Mouse (Mus musculus) midbrain, embryonic 12.5 days (tissue): ENCODE results near the gene Hoxa10. TPM values are rescaled to one million over a fixed set of nuclear protein-coding genes. Genes with fewer than 3 reads are reported as not detected.
A peak's percentile ranks its signal among the peaks of the same experiment; 100 is the strongest.

Source experiments
- ATAC-seq: fragments of 200-750 bp; cut with Nextera tagmentation; 2 replicates; pipeline ENCODE4 v1.8.0; 2017; ENCODE audit warnings: low read depth, moderate TSS enrichment, moderate library complexity; ENCODE audit not compliant: low FRiP score
- H3K27ac ChIP-seq: fragments of 300-500 bp; sonication (generic); replicated peaks from 2 replicates; pipeline ENCODE4 v1.5.1; 2016; ENCODE audit warnings: mild to moderate bottlenecking
- H3K27me3 ChIP-seq: fragments of 300-500 bp; sonication (generic); 2 replicates; pipeline ENCODE4 v1.6.1; 2016; ENCODE audit warnings: mild to moderate bottlenecking
- H3K36me3 ChIP-seq: fragments of 300-500 bp; sonication (generic); 2 replicates; pipeline ENCODE4 v1.6.1; 2016
- H3K4me1 ChIP-seq: fragments of 300-500 bp; sonication (generic); 2 replicates; pipeline ENCODE4 v1.6.1; 2016
- H3K4me2 ChIP-seq: fragments of 300-500 bp; sonication (generic); replicated peaks from 2 replicates; pipeline ENCODE4 v1.6.1; 2016; ENCODE audit warnings: mild to moderate bottlenecking, moderate library complexity
- H3K4me3 ChIP-seq: fragments of 300-500 bp; sonication (generic); 2 replicates; pipeline ENCODE4 v1.5.1; 2016; ENCODE audit warnings: mild to moderate bottlenecking
- H3K9ac ChIP-seq: fragments of 300-500 bp; sonication (generic); replicated peaks from 2 replicates; pipeline ENCODE4 v1.6.1; 2016; ENCODE audit warnings: mild to moderate bottlenecking, moderate library complexity
- H3K9me3 ChIP-seq: fragments of 300-500 bp; sonication (generic); 2 replicates; pipeline ENCODE4 v1.6.1; 2016; ENCODE audit warnings: mild to moderate bottlenecking
- WGBS: fragments of 180-500 bp; shearing (Covaris S2); methylation state at CpG from one replicate; pipeline ENCODE4 v1.1.7; 2016; 5-methylcytosine and 5-hydroxymethylcytosine counted together
- polyA plus RNA-seq: library from polyadenylated mRNA; unstranded; fragments of >200 nt; fragmentation: Nextera tagmentation; extraction: Ambion mirVana; gene quantifications from 2 replicates; pipeline ENCODE4 v1.2.1, GENCODE M21; 2016

Gene Hoxa10
- polyA plus RNA-seq, 1 experiment from 2014 or later: not detected

DNA sequence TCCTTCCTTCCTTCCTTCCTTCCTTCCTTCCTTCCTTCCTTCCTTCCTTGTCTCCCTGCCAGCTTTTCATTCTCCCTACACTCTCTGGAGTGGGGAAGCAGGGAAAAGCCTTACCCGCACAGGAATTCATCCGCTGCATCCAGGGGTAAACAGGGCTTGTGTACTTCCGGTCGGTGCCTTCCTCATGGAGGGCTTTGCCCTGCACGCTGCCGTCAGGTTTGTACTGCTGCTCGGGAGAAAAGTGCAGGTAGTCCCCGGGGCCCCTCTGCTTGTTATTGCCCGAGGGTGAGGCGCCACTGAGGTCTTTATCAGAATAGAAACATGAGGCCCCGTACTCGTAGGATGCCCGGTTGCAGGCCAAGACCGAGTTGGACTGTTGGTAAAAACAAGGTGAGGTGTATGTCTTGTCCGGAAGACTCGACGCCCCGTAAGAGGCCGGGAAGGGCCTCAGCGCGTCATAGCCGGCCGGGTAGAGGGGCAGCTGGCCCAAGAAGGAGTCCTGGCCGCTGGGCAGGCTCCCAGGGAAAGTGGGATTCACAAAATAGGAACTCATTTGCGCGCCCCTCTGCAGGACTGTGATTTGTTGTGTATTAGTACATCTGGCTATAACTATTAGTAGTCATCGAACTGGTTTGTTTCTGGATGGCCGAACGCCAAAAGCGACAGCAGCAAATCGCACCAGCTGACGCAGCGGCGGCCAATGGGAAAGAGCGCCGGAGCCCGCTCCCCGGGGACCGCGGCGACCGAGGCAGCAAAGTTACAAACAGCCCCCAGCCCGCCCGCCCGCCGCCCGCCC lies 32.4 kb downstream of the Hoxa10 start, which contains the start of gene Hoxa6:
Gene Hoxa6, minus strand, starts transcription at position 651 of the 796 bp plus-strand sequence.
- WGBS: 1% methylated on average over 47 of the region's 47 CpGs
- Histone ChIP-seq H3K4me3 (0 out of 2 replicates have a peak within 1 kb of the TSS, but pooled peaks have one; percentile 13), H3K27me3 (peaks cover 99% of the 10 kb centered on the region), H3K27ac (no peak within 1 kb of the TSS), H3K9me3 (no peaks in the 10 kb centered on the region), H3K4me1 (peaks cover 17% of the 10 kb centered on the region; the same call in 1 of the 2 replicates), H3K36me3 (no peaks in the 10 kb centered on the region), H3K9ac (no peak within 1 kb of the TSS), H3K4me2 (peak within 1 kb of the TSS; percentile 13; the same call in 1 of the 2 replicates)
- ATAC-seq: no peak

DNA sequence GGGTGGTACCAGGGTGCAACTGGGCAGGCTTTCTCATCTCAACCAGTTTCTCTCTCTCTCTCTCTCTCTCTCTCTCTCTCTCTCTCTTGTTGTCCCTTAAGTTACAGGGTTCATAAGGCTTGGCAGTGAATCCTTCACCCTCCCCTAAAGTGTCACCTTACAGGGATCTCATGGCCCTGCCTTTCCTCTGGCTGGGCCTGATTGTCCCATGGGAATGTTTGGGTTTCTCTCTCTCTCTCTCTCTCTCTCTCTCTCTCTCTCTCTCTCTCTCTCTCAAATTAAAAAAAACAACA lies 33.0 kb downstream of the Hoxa10 start:
- Histone ChIP-seq H3K4me3 (no peak overlapping the region), H3K4me1 (peaks cover 17% of the 10 kb centered on the region; the same call in 1 of the 2 replicates), H3K9me3 (no peaks in the 10 kb centered on the region), H3K27me3 (peaks cover 99% of the 10 kb centered on the region), H3K27ac (no peak overlapping the region), H3K9ac (no peak overlapping the region), H3K36me3 (no peaks in the 10 kb centered on the region), H3K4me2 (no peak overlapping the region)
- ATAC-seq: no peak

DNA sequence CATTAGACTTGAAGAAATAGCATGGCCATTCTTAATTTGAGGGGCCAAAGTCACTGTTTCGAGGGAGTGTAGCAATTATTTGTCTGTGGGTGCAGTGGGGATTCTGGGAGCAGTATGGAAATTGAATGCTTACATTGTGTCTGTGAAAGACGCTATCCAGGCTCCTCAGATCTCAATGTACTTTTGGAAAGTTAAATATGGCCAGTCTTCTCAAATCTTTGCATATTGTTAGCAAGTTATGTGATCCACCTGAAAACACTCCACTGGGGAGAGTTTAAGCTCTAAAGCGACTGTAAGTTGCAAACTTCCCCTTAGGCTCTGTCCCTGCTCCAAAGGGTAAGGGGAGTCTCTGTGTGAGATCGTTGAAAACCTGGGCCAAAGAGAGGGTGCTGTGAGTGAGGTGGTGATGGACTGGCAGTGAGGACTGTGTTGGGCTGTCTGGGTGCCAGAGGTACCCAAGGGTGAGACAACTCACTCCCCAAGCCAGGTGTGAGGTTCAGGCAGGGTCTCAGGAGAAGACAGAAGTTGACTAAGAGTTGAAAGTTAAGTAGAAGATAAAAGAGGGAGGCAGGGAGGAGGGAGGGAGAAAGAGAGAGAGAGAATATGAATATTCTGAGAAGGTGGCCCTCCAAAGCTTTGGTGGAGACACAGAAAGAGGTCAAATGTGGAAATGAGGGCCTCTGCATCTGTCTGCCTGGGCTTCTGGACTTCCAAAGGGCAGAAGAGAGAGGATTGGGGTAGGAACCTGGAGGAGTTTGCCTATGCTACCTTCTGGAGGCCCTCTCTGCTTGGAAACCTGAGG lies 33.6 kb downstream of the Hoxa10 start:
- WGBS: 3% methylated on average over 4 of the region's 4 CpGs
- no peaks in the 10 kb centered on the region for H3K36me3 ChIP-seq
- H3K27ac ChIP-seq: no peak overlapping the region
- no peak overlapping the region for H3K4me3 ChIP-seq
- H3K4me1 ChIP-seq: peaks cover 17% of the 10 kb centered on the region; the same call in 1 of the 2 replicates
- H3K4me2 ChIP-seq: no peak overlapping the region
- H3K9me3 ChIP-seq: no peaks in the 10 kb centered on the region
- H3K9ac ChIP-seq: no peak overlapping the region
- ATAC-seq: no peak
- H3K27me3 ChIP-seq: peaks cover 98% of the 10 kb centered on the region

DNA sequence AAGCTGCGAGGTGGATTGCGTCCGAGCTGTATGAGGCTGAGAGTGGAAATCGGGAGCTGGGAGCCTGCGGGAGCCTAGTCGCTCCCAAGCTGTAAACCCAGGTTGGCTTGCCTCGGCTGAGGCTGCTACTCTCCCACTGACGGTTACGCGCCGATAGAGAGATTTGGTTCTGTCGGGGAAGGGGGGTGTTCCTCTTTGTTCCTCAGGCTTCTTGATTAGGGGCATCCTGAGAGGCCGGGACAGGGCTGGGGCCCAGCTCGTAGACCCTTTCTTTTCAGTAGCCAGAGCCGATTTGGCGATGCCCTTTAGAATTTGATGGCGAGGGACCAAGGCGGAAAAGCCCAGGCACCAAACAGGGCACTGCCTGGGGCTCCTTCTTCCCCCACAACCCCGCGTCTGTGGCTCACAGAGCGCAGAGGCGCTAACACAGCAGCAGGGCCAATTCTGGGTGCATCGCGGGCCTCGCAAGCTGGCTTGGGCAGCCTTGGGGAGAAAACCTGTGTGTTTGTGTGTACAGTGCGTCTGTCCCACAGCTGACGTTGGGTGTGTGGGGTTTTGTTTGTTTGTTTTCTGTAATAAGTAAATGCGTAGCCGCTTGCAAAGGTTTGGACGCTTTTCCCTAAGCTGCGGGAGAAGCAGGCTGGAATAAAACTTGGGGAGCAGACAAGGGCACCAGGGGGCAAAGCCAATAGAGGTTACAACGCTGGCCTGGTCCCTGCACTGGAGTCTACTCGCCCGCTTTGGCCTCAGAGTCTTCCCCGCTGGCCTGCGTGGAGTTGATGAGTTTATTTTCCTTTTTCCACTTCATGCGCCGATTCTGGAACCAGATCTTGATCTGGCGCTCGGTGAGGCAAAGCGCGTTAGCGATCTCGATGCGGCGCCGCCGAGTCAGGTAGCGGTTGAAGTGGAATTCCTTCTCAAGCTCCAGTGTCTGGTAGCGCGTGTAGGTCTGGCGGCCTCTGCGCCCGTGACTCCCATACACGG lies 34.7 kb downstream of the Hoxa10 start:
- ATAC-seq: no peak

DNA sequence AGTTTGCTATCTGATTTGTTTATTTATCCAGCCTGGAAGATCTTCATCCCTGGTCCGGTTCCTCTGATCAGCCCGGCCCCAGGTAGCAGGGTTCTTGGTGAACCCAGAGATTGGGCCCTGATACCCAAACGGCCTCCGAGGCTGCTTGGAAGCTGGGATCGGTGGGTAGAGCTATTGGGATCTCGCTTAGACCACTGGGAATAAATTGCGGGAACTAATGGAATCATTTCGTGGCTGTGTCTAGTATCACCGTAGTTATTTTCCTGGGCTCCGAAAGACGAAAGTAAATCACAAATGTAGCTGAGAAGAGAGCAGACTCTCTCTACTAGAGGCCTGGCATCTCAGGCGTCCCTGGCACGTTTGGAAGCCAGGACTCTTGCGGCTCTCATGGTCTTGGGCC lies 35.4 kb downstream of the Hoxa10 start:
- H3K4me2 ChIP-seq: no peak overlapping the region
- no peak for ATAC-seq
- no peak overlapping the region for H3K27ac ChIP-seq
- H3K4me1 ChIP-seq: peaks cover 14% of the 10 kb centered on the region; the same call in 1 of the 2 replicates
- no peak overlapping the region for H3K4me3 ChIP-seq
- H3K36me3 ChIP-seq: no peaks in the 10 kb centered on the region
- peaks cover 99% of the 10 kb centered on the region for H3K27me3 ChIP-seq
- no peaks in the 10 kb centered on the region for H3K9me3 ChIP-seq
- H3K9ac ChIP-seq: no peak overlapping the region
- WGBS: 5% methylated on average over 14 of the region's 14 CpGs

More for the DNA sequence above, 34.7 kb downstream of the Hoxa10 start:
- Histone ChIP-seq H3K9ac (no peak overlapping the region), H3K4me3 (no peak overlapping the region), H3K4me2 (no peak overlapping the region), H3K36me3 (no peaks in the 10 kb centered on the region), H3K27ac (no peak overlapping the region), H3K4me1 (peaks cover 14% of the 10 kb centered on the region; the same call in 1 of the 2 replicates), H3K9me3 (no peaks in the 10 kb centered on the region), H3K27me3 (peaks cover 98% of the 10 kb centered on the region)
- under 1% methylated on average over 55 of the region's 55 CpGs for WGBS

DNA sequence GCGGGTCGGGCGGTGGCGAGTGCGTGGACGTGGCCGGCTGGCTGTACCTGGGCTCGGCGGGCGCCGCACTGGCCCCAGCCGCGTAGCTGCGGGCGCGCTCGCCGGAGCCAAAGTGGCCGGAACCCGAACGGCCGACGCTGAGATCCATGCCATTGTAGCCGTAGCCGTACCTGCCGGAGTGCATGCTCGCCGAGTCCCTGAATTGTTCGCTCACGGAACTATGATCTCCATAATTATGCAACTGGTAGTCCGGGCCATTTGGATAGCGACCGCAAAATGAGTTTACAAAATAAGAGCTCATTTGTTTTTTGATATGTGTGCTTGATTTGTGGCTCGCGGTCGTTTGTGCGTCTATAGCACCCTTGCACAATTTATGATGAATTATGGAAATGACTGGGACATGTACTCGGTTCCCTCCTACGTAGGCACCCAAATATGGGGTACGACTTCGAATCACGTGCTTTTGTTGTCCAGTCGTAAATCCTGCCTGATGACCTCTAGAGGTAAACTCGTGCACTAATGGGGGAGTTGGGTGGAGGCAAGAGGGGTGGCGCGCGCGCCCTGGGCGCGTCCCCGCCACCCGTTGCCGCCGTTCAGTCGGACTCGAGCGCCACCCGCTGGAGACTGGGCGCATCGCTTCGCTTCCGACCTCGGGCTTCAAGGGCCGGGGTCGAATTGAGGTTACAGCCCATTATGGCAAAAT lies 36.5 kb downstream of the Hoxa10 start, which contains the start of gene Hoxa5:
Gene Hoxa5, minus strand, starts transcription at position 538 of the 703 bp plus-strand sequence.
- Histone ChIP-seq H3K27ac (no peak within 1 kb of the TSS), H3K4me2 (peak within 1 kb of the TSS; percentile 32), H3K9me3 (no peaks in the 10 kb centered on the region), H3K4me3 (peak within 1 kb of the TSS; percentile 28), H3K9ac (no peak within 1 kb of the TSS), H3K27me3 (peaks cover 99% of the 10 kb centered on the region), H3K4me1 (peaks cover 14% of the 10 kb centered on the region; the same call in 1 of the 2 replicates), H3K36me3 (no peaks in the 10 kb centered on the region)
- WGBS: under 1% methylated on average over 65 of the region's 65 CpGs
- ATAC-seq: no peak

DNA sequence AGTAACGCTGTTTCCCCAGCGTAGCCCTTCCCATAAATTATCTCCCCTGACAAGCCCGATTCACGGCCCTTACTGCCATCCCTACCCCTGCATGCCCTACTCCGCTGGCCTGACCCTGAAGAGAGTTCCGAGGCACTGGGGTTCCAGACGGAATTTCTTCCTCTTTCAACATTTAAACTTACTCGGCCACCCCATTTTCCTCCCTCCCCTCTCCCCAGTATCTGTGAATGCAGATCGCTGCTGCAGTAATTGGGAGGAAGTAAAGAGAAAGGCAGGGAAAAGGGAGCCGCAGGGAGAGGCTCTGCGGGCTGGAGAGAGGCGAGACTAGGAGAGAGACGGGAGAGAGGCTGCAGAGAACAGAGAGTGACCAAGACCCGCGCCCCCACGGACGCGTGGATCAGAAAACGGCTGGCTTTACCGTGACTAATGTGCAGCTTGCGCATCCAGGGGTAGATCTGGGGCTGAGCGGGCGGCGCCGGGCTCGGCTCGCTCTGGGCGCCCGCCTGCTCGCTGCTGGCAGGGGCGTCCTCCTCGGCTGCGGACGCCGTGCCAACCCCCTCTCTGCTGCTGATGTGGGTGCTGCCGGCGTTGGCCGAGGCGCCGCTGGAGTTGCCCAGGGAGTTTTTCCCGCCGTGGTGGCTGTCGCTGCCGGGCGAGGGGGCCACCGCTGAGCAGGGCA lies 37.1 kb downstream of the Hoxa10 start:
- H3K4me3 ChIP-seq: peak overlapping the region; percentile 28
- no peaks in the 10 kb centered on the region for H3K36me3 ChIP-seq
- H3K9ac ChIP-seq: no peak overlapping the region
- peak overlapping the region; percentile 32 for H3K4me2 ChIP-seq
- H3K9me3 ChIP-seq: no peaks in the 10 kb centered on the region
- H3K27ac ChIP-seq: no peak overlapping the region
- H3K4me1 ChIP-seq: peaks cover 10% of the 10 kb centered on the region; the same call in 1 of the 2 replicates
- WGBS: under 1% methylated on average over 39 of the region's 46 CpGs
- no peak for ATAC-seq
- H3K27me3 ChIP-seq: peaks cover 99% of the 10 kb centered on the region

DNA sequence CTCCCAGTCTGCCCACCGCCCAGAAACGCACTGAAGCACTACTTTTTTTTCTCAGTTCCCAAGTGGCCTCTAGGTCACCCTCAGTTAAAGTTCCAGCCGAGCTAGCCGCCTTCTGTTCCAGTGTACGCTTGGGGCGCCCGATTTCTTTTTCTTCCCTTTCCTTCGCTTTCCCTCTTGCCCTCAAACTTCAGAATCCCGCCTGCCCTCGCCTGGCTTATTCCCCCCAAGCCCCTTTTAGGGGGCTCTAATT lies 37.6 kb downstream of the Hoxa10 start:
- no peak overlapping the region for H3K4me3 ChIP-seq
- ATAC-seq: no peak

DNA sequence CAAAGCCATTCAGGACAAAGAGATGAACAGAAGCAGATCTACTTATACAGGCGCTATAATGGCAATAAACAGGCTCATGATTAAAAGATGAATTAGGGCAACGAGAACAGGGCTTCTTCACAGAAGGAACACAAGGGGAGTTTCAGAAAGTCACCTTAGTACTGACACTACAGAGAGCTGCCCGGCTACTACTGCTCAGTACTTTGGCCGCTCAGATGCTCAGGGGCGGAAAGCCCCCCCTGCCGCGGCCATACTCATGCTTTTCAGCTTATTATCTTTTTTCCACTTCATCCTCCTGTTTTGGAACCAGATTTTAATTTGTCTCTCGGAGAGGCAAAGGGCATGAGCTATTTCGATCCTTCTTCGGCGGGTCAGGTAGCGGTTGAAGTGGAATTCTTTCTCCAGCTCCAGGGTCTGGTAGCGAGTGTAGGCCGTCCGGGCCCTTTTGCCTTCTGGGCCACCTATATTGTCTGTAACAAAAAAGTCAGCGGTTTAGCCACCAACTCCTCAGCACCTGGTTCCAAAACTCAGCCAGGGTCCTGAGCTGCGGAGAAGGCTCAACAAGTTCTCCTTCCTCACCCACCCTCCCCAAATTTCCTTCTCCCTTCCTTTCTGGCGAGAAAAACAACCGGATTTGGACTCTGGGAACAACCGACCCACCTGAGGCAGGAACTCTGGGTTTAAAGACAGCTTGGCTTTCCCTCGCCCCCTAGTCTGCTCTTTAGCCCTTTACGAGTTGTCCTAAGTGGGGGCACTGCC lies 38.1 kb downstream of the Hoxa10 start:
- no peak overlapping the region for H3K9ac ChIP-seq
- no peaks in the 10 kb centered on the region for H3K9me3 ChIP-seq
- H3K4me2 ChIP-seq: no peak overlapping the region
- no peak overlapping the region for H3K4me3 ChIP-seq
- no peak for ATAC-seq
- H3K27me3 ChIP-seq: peaks cover 99% of the 10 kb centered on the region
- peaks cover 10% of the 10 kb centered on the region; the same call in 1 of the 2 replicates for H3K4me1 ChIP-seq
- WGBS: 2% methylated on average over 22 of the region's 22 CpGs
- H3K36me3 ChIP-seq: no peaks in the 10 kb centered on the region
- no peak overlapping the region for H3K27ac ChIP-seq

More for the DNA sequence above, 37.6 kb downstream of the Hoxa10 start:
- Histone ChIP-seq H3K36me3 (no peaks in the 10 kb centered on the region), H3K27me3 (peaks cover 99% of the 10 kb centered on the region), H3K4me2 (no peak overlapping the region), H3K4me1 (peaks cover 10% of the 10 kb centered on the region; the same call in 1 of the 2 replicates), H3K9me3 (no peaks in the 10 kb centered on the region), H3K9ac (no peak overlapping the region), H3K27ac (no peak overlapping the region)
- under 1% methylated on average over 10 of the region's 10 CpGs for WGBS

DNA sequence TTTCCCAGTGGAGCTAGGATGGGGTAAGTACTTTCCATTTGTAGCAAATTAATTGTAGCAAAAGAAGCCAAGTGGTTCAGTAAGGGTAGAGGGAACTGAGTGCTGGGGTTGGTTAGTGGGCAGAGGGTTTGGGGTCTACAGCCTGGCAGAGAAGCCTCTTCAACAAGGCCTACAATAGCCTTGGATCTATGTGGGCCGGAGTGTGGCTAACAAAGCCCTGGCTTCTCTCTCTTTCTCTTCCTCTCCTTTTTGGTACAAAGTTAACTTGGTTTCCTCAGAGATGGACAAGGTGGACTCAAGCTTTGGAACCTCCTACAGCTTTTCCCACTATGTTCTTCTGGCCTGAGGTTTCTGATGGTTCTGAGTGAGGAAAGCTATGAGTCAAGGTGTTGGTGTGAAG lies 39.4 kb downstream of the Hoxa10 start:
- Histone ChIP-seq H3K4me2 (no peak overlapping the region), H3K4me3 (no peak overlapping the region), H3K9ac (no peak overlapping the region), H3K9me3 (no peaks in the 10 kb centered on the region), H3K4me1 (peaks cover 10% of the 10 kb centered on the region; the same call in 1 of the 2 replicates), H3K36me3 (no peaks in the 10 kb centered on the region), H3K27me3 (peaks cover 99% of the 10 kb centered on the region), H3K27ac (no peak overlapping the region)
- no peak for ATAC-seq
- 6% methylated on average over 1 of the region's 1 CpGs for WGBS
